Comparison of ENCODE assay signal across 12 mouse cellular contexts in genomic region chr1:37322690-37323089, GRCm38 (mm10).
"Had no signal": no experiment of that assay in that cellular context is flagged by ENCODE, and none has a peak within 500 bp of the region (broad histone marks: within the 10 kb centered on the region; RNA-seq: fewer than 3 reads in every experiment).

No protein-coding gene starts in this region.

- DNase-seq: kidney, adult 2 months; kidney, postnatal 14 days; lung, adult 2 months; lung, postnatal 36 days; right cerebral cortex, postnatal 14 days; thymus, postnatal 36 days had no signal

- H3K4me3 ChIP-seq: kidney, embryonic 15.5 days; limb, embryonic 10.5 days; liver, embryonic 15.5 days; midbrain, embryonic 13.5 days; neural tube, embryonic 12.5 days had no signal

- ATAC-seq: lung, postnatal 0 days; midbrain, embryonic 13.5 days had no signal

- H3K27ac ChIP-seq: kidney, embryonic 15.5 days; limb, embryonic 10.5 days; liver, embryonic 15.5 days; midbrain, embryonic 13.5 days; neural tube, embryonic 12.5 days had no signal
